Mouse (Mus musculus) CH12.LX (cell line): ENCODE data around the gene Ugt1a10. TPM values are rescaled to one million over a fixed set of nuclear protein-coding genes. Genes with fewer than 3 reads are reported as not detected.

Experiments used
- DNase-seq: peaks from one replicate; pipeline ENCODE4 v3.0.0-alpha.2; 2013; ENCODE audit errors: extremely low read depth
- H3K27ac ChIP-seq: 2 replicates; pipeline ENCODE4 v1.5.1; 2012; ENCODE audit warnings: low read depth, mild to moderate bottlenecking, control low read depth, moderate library complexity; ENCODE audit not compliant: insufficient read depth
- H3K27me3 ChIP-seq: replicated peaks from 2 replicates; pipeline ENCODE3; 2012; ENCODE audit warnings: inconsistent platforms
- H3K36me3 ChIP-seq, 2 experiments: replicated peaks in 1 of 2; 2 replicates each; pipeline versions ENCODE3 to v1.6.1; 2012; ENCODE audit warnings: inconsistent platforms in 1 of 2, low read length in 1 of 2, mild to moderate bottlenecking in 1 of 2, mixed read lengths in 1 of 2, moderate library complexity in 1 of 2; ENCODE audit not compliant: control insufficient read depth in 1 of 2, insufficient read depth in 1 of 2
- H3K4me1 ChIP-seq, 2 experiments: 2 replicates each; pipeline ENCODE4 v1.6.1; 2012; ENCODE audit warnings: inconsistent platforms in 1 of 2, moderate library complexity in 1 of 2; ENCODE audit not compliant: insufficient read depth in 2 of 2, control insufficient read depth in 1 of 2
- H3K4me2 ChIP-seq: 2 replicates; pipeline ENCODE4 v1.6.1; 2012; ENCODE audit warnings: low read depth, mild to moderate bottlenecking, control low read depth; ENCODE audit not compliant: poor library complexity, insufficient read depth, severe bottlenecking
- H3K4me3 ChIP-seq, 3 experiments: fragments of 150-350 bp in 1 of 3; sonication (generic) in 1 of 3; replicated peaks in 1 of 3; 2 replicates each; pipeline versions ENCODE3 to v1.5.1; 2011 to 2012; ENCODE audit warnings: low read depth in 2 of 3, low read length in 2 of 3, mild to moderate bottlenecking in 2 of 3, moderate library complexity in 2 of 3, control low read depth in 1 of 3, improper control_type of control experiment in 1 of 3, inconsistent platforms in 1 of 3, mixed read lengths in 1 of 3; ENCODE audit not compliant: poor library complexity in 1 of 3
- H3K79me2 ChIP-seq: replicated peaks from 2 replicates; pipeline ENCODE4 v1.6.1; 2012; ENCODE audit warnings: mild to moderate bottlenecking, moderate library complexity; ENCODE audit not compliant: control insufficient read depth, poor library complexity, insufficient read depth, severe bottlenecking; ENCODE audit errors: extremely low read depth
- H3K9ac ChIP-seq: 2 replicates; pipeline ENCODE4 v1.6.1; 2012; ENCODE audit warnings: low read depth, mild to moderate bottlenecking, control low read depth, moderate library complexity; ENCODE audit not compliant: insufficient read depth
- H3K9me3 ChIP-seq: replicated peaks from 2 replicates; pipeline ENCODE3; 2012; ENCODE audit warnings: low read length, inconsistent platforms, mixed read lengths
- BHLHE40 ChIP-seq: IDR thresholded peaks from 2 replicates; pipeline ENCODE4 v1.6.1; 2011; ENCODE audit warnings: mild to moderate bottlenecking, low read depth, low read length, improper control_type of control experiment
- CHD1 ChIP-seq: IDR thresholded peaks from 2 replicates; pipeline ENCODE4 v1.6.1; 2012; ENCODE audit warnings: low read depth, low read length, improper control_type of control experiment, inconsistent platforms
- E2F4 ChIP-seq: IDR thresholded peaks from 2 replicates; pipeline ENCODE4 v1.6.1; 2011; ENCODE audit warnings: low read depth, low read length, improper control_type of control experiment; ENCODE audit not compliant: insufficient replicate concordance
- GABPA ChIP-seq: IDR thresholded peaks from 2 replicates; pipeline ENCODE4 v1.6.1; 2012; ENCODE audit warnings: low read depth, low read length, improper control_type of control experiment, inconsistent platforms; ENCODE audit not compliant: insufficient replicate concordance
- IRF4 ChIP-seq: IDR thresholded peaks from 2 replicates; pipeline ENCODE4 v1.6.1; 2014; ENCODE audit warnings: low read depth, mild to moderate bottlenecking, inconsistent platforms, low read length, improper control_type of control experiment
- KAT2A ChIP-seq: IDR thresholded peaks from 2 replicates; pipeline ENCODE4 v1.6.1; 2012; ENCODE audit warnings: low read length, improper control_type of control experiment, inconsistent platforms; ENCODE audit not compliant: insufficient replicate concordance
- MAFK ChIP-seq: IDR thresholded peaks from 2 replicates; pipeline ENCODE4 v1.6.1; 2011; ENCODE audit warnings: low read length, improper control_type of control experiment; ENCODE audit not compliant: insufficient replicate concordance
- NRF1 ChIP-seq: IDR thresholded peaks from 2 replicates; pipeline ENCODE4 v1.6.1; 2014; ENCODE audit warnings: low read depth, mild to moderate bottlenecking, inconsistent platforms, low read length, improper control_type of control experiment, moderate library complexity
- POLR2AphosphoS2 ChIP-seq: IDR thresholded peaks from 2 replicates; pipeline ENCODE4 v1.6.1; 2011; ENCODE audit warnings: low read depth, low read length, improper control_type of control experiment
- RCOR1 ChIP-seq: conservative IDR thresholded peaks from 2 replicates; pipeline ENCODE4 v1.6.1; 2012; ENCODE audit warnings: low read depth, mild to moderate bottlenecking, inconsistent platforms, low read length, improper control_type of control experiment
- SMC3 ChIP-seq: IDR thresholded peaks from 2 replicates; pipeline ENCODE4 v1.6.1; 2011; ENCODE audit warnings: low read depth, low read length, improper control_type of control experiment
- TBP ChIP-seq: conservative IDR thresholded peaks from 2 replicates; pipeline ENCODE4 v1.6.1; 2011; ENCODE audit warnings: low read depth, low read length, improper control_type of control experiment
- TCF12 ChIP-seq: IDR thresholded peaks from 2 replicates; pipeline ENCODE4 v1.6.1; 2014; ENCODE audit warnings: low read depth, mild to moderate bottlenecking, inconsistent platforms, low read length, improper control_type of control experiment
- USF1 ChIP-seq: IDR thresholded peaks from 2 replicates; pipeline ENCODE4 v1.6.1; 2014; ENCODE audit warnings: low read depth, mild to moderate bottlenecking, inconsistent platforms, low read length, improper control_type of control experiment
- ZC3H11A ChIP-seq: IDR thresholded peaks from 2 replicates; pipeline ENCODE4 v1.6.1; 2012; ENCODE audit warnings: low read depth, mild to moderate bottlenecking, inconsistent platforms, low read length, improper control_type of control experiment
- ZNF384 ChIP-seq: IDR thresholded peaks from 2 replicates; pipeline ENCODE4 v1.6.1; 2012; ENCODE audit warnings: low read depth, low read length, improper control_type of control experiment, inconsistent platforms
- dilution Hi-C: fragments of 300-500 bp; cut with MboI; formaldehyde crosslinking; loops from 2 replicates; pipeline ENCODE4 v1.14.3; 2020; ENCODE audit warnings: low sequenced_read_pairs; ENCODE audit not compliant: extremely low pct_unique_long_range_greater_than_20kb, extremely low pct_ligation_motif_present
- in situ Hi-C: fragments of 300-500 bp; cut with MboI; formaldehyde crosslinking; loops from 3 replicates; pipeline ENCODE4 v1.14.3; 2019; ENCODE audit warnings: low sequenced_read_pairs, low pct_ligation_motif_present, low pct_unique_long_range_greater_than_20kb, mixed read lengths
- polyA plus RNA-seq: library from polyadenylated mRNA; unstranded; fragments of >175 nt; gene quantifications from 2 replicates; pipeline ENCODE4 v1.2.1, GENCODE M21; 2012; ENCODE audit warnings: low read depth; ENCODE audit not compliant: insufficient read length
- total RNA-seq, 2 experiments: library from RNA; depleted of rRNA; stranded (reverse); fragments of 300-350 nt in 1 of 2; fragments of >200 nt in 1 of 2; gene quantifications; 2 replicates each; pipeline ENCODE4 v1.2.3; 2012 to 2014

Ugt1a10 gene
- total and polyA plus RNA-seq, 3 experiments = not detected

DNA sequence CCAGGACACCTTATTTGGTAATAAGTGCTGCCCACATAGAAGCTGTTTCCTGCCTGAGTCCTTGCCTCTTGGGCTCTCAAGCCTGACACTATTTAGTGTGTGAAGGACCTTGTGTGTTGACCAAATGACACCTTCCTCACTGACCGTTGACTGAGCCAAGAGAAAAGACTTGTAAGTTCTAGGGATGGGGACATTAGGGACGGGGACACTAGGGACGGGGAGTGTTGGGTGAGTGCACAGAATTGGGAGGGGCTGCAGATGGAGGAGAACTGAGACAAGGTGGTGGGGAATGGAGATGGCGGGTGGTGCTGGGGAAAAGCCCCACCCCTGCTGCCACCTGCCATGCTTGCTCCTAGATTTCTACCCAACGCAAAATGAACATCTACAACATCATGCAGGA is 174.8 kb downstream of the Ugt1a10 start:
- no peak for TF ChIP-seq IRF4
- Histone ChIP-seq H3K27ac (no peak overlapping the region), H3K4me3 (no peak overlapping the region), H3K4me1 (0 out of 4 replicates have a peak, but pooled peaks cover 0 to 3% of the 10 kb centered on the region in 2 experiments), H3K4me2 (no peak overlapping the region), H3K79me2 (no peaks in the 10 kb centered on the region), H3K36me3 (no peaks in the 10 kb centered on the region), H3K9ac (no peak overlapping the region), H3K27me3 (peaks cover 2% of the 10 kb centered on the region), H3K9me3 (peaks cover 73% of the 10 kb centered on the region)
- dilution Hi-C loops (no loop called here), in situ Hi-C loops (no loop called here)
- DNase-seq = no peak

- Histone ChIP-seq H3K27ac (no peak overlapping the region), H3K36me3 (no peaks in the 10 kb centered on the region), H3K79me2 (no peaks in the 10 kb centered on the region), H3K9me3 (peaks cover 75% of the 10 kb centered on the region), H3K4me2 (no peak overlapping the region), H3K9ac (no peak overlapping the region), H3K27me3 (peaks cover 5% of the 10 kb centered on the region), H3K4me1 (0 out of 4 replicates have a peak, but pooled peaks cover 0 to 3% of the 10 kb centered on the region in 2 experiments)
- dilution Hi-C loops = no loop called here
- no peak for DNase-seq
- no peak for TF ChIP-seq BHLHE40
- TF ChIP-seq TBP = no peak
- TF ChIP-seq SMC3 = no peak
- TF ChIP-seq TCF12 = no peak
- TF ChIP-seq NRF1 = no peak
- no peak for TF ChIP-seq KAT2A
- no peak for TF ChIP-seq CHD1
- TF ChIP-seq USF1 = no peak
- TF ChIP-seq MAFK = no peak
- TF ChIP-seq ZNF384 = no peak
- TF ChIP-seq RCOR1 = no peak
- no peak for TF ChIP-seq POLR2AphosphoS2
- TF ChIP-seq GABPA = no peak
- TF ChIP-seq E2F4 = no peak
- no peak for TF ChIP-seq ZC3H11A
- TF ChIP-seq, all 38 proteins: peak for 0
- in situ Hi-C loops = no loop called here
- no peak overlapping the region for H3K4me3 ChIP-seq
Measured at GRCm38 (mm10) chr1:88230421-88230820, 175.2 kb downstream of the Ugt1a10 start.
